21 mouse cellular contexts compared by ENCODE assay signal in genomic region chr10:121493374-121494162, GRCm38 (mm10). TPM values are rescaled to one million over a fixed set of nuclear protein-coding genes. Genes with fewer than 3 reads are reported as not detected.
DNase-seq lines count a peak whose midpoint lies in the region; ATAC-seq and TF ChIP-seq lines count a peak whose summit lies in the region.
"Had no signal": no experiment of that assay in that cellular context is flagged by ENCODE, and none has a peak within 500 bp of the region (broad histone marks: within the 10 kb centered on the region; RNA-seq: fewer than 3 reads in every experiment).

No protein-coding gene starts in this region.

- H3K9ac ChIP-seq in liver, embryonic 13.5 days: 0 out of 2 replicates have a peak overlapping the region, but pooled peaks have one; percentile 1
- H3K9ac ChIP-seq: forebrain, postnatal 0 days; neural tube, embryonic 15.5 days had no signal

- no peak for TF ChIP-seq POLR2A in bone marrow macrophage, adult 2 months (IDR thresholded peaks at IDR 0.05; ENCODE audit: borderline replicate concordance, low read depth, low read length)

- H3K27ac ChIP-seq in bone marrow macrophage, adult 2 months (ENCODE audit: insufficient read depth, low read depth, low read length): peak overlapping the region; percentile 73
- H3K27ac ChIP-seq in liver, embryonic 13.5 days: 0 out of 2 replicates have a peak overlapping the region, but pooled peaks have one; percentile 2
- no peak overlapping the region for H3K27ac ChIP-seq in hindbrain, embryonic 10.5 days
- H3K27ac ChIP-seq: heart, adult 2 months; neural tube, embryonic 15.5 days had no signal

- H3K4me2 ChIP-seq in liver, embryonic 13.5 days: no peak overlapping the region
- H3K4me2 ChIP-seq: neural tube, embryonic 15.5 days had no signal

- no peaks in the 10 kb centered on the region for H3K27me3 ChIP-seq in liver, embryonic 13.5 days
- no peaks in the 10 kb centered on the region; the same call in 1 of the 2 replicates for H3K27me3 ChIP-seq in hindbrain, embryonic 10.5 days (ENCODE audit: insufficient read depth, poor library complexity, severe bottlenecking)
- H3K27me3 ChIP-seq: megakaryocyte, embryonic 14.5 days; neural tube, embryonic 15.5 days had no signal

- WGBS in liver, embryonic 13.5 days (ENCODE audit: insufficient replicate concordance): 54% methylated on average over 9 of the region's 9 CpGs
- WGBS in hindbrain, embryonic 10.5 days: 75% methylated on average over 9 of the region's 9 CpGs

- peak; percentile 75 for DNase-seq in kidney, adult 9 months
- DNase-seq in kidney, postnatal 4 days: no peak
- DNase-seq in liver, embryonic 13.5 days: no peak
- peak; percentile 46 for DNase-seq in naive thymus-derived CD4-positive, alpha-beta T cell, adult 2 months (ENCODE audit: low read depth)
- no peak for DNase-seq in hindbrain, embryonic 10.5 days (ENCODE audit: low spot score)
- DNase-seq in thymus, postnatal 0 days (ENCODE audit: low spot score): no peak
- DNase-seq in heart, adult 9 months (ENCODE audit: low spot score in 2 of 2): no peak
- DNase-seq: adrenal gland, postnatal 10 days; cerebellum, adult 9-11 months; embryo, embryonic 11 days; forebrain, postnatal 0 days; heart, adult 2 months; heart, postnatal 10 days; lung, adult 2 months; right cerebral cortex, adult 18-20 months; spleen, adult 18-20 months had no signal

- no peak for TF ChIP-seq CTCF in bone marrow macrophage, adult 2 months (IDR thresholded peaks at IDR 0.05; ENCODE audit: low read depth, low read length)

- no peak overlapping the region for H3K4me3 ChIP-seq in bone marrow macrophage, adult 2 months (ENCODE audit: insufficient read depth, low read length)
- H3K4me3 ChIP-seq in liver, embryonic 13.5 days (replicated peaks): no peak overlapping the region
- H3K4me3 ChIP-seq in hindbrain, embryonic 10.5 days: no peak overlapping the region
- H3K4me3 ChIP-seq: heart, adult 2 months; megakaryocyte, embryonic 14.5 days; neural tube, embryonic 15.5 days had no signal

- no peaks in the 10 kb centered on the region for H3K36me3 ChIP-seq in liver, embryonic 13.5 days
- H3K36me3 ChIP-seq in hindbrain, embryonic 10.5 days: no peaks in the 10 kb centered on the region
- H3K36me3 ChIP-seq: G1E; neural tube, embryonic 15.5 days had no signal

- ATAC-seq in liver, embryonic 13.5 days (ENCODE audit: low read depth): no peak
- ATAC-seq: forebrain, postnatal 0 days; hindbrain, embryonic 16.5 days had no signal

- H3K4me1 ChIP-seq in bone marrow macrophage, adult 2 months (ENCODE audit: control insufficient read depth, insufficient read depth, low read length): peaks cover 54% of the 10 kb centered on the region
- peaks cover 46% of the 10 kb centered on the region for H3K4me1 ChIP-seq in liver, embryonic 13.5 days (replicated peaks)
- H3K4me1 ChIP-seq in hindbrain, embryonic 10.5 days (replicated peaks): peaks cover 14% of the 10 kb centered on the region
- H3K4me1 ChIP-seq: neural tube, embryonic 15.5 days had no signal

- H3K9me3 ChIP-seq in liver, embryonic 13.5 days (replicated peaks): no peaks in the 10 kb centered on the region
- H3K9me3 ChIP-seq in hindbrain, embryonic 10.5 days: no peaks in the 10 kb centered on the region
- H3K9me3 ChIP-seq: G1E; megakaryocyte, embryonic 14.5 days; neural tube, embryonic 15.5 days had no signal

RNA-seq across cellular contexts. Expression of gene Rassf3, which starts 17.4 kb away (rescaled TPM):
- polyA plus RNA-seq in bone marrow macrophage, adult 2 months (2012; ENCODE audit: insufficient read depth, insufficient read length, missing spikeins): 59.8 and 65.1 TPM in 2 replicates
- polyA plus RNA-seq in liver, embryonic 13.5 days (2015; fragmentation: Nextera tagmentation; extraction: Ambion mirVana): 7.4 and 9.5 TPM in 2 replicates
- 8.0 and 11.4 TPM in 2 replicates for polyA plus RNA-seq in hindbrain, embryonic 10.5 days (2016; fragmentation: Nextera tagmentation; extraction: Ambion mirVana)
- polyA plus RNA-seq in thymus, postnatal 0 days (2015; fragmentation: Nextera tagmentation; extraction: Ambion mirVana): 6.1 and 6.2 TPM in 2 replicates

Comparison
In these comparisons a context has a peak if more than half of its experiments do, and no peak if none do; other contexts are left out.
1. DNase-seq: peak in kidney, adult 9 months (single experiment) and naive thymus-derived CD4-positive, alpha-beta T cell, adult 2 months (single experiment); none in kidney, postnatal 4 days (0 of 2), liver, embryonic 13.5 days (single experiment), hindbrain, embryonic 10.5 days (single experiment), thymus, postnatal 0 days (single experiment) and heart, adult 9 months (0 of 2).